Comparison of ENCODE assay signal across 13 mouse cellular contexts in the genomic region with DNA sequence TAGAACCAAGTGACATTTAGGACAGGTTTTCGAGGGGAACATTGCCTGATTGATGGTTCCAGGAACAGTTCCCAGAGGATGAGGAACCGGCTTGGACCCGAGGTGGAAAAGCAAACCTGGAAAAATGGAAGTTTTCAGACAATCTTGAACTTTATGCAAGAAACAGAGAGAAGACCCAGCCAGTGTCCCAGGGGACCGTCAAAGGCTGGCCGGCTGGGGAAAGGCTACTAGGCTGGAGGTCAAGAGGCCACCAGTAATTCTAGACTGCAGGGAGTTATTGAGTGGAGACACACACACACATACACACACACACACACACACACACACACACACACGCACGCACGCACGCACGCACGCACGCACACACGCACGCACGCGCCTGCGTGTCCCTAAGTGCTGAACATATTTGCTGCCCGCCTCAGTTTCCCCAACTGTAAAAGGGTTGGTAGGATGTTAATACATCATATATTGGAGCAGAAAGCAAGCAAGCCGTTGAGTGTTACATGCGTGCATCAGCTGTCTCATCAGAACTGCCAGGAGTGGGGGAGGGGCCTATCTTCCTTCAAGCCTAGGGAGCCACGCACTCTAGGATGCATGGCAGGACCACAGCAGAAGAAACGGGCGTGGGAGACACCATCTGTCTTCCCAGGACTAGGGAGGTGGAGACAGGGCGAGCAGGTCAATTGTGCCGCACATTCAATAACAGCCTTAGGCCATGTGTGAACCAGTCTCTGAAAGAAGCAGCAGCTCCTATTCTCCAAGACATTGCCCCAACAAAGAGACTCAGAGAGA. TPM values are rescaled to one million over a fixed set of nuclear protein-coding genes. Genes with fewer than 3 reads are reported as not detected.
DNase-seq lines count a peak whose midpoint lies in the region; ATAC-seq and TF ChIP-seq lines count a peak whose summit lies in the region.
"Had no signal": no experiment of that assay in that cellular context is flagged by ENCODE, and none has a peak within 500 bp of the region (broad histone marks: within the 10 kb centered on the region; RNA-seq: fewer than 3 reads in every experiment).

No protein-coding gene starts in this region.

- peak; percentile 49 for ATAC-seq in forebrain, embryonic 16.5 days
- no peak for ATAC-seq in neural tube, embryonic 13.5 days (ENCODE audit: low read depth)
- ATAC-seq in intestine, postnatal 0 days, result no peak

- no peaks in the 10 kb centered on the region for H3K27me3 ChIP-seq in forebrain, embryonic 16.5 days (replicated peaks; ENCODE audit: control insufficient read depth, insufficient read depth, low read length)
- no peaks in the 10 kb centered on the region for H3K27me3 ChIP-seq in neural tube, embryonic 13.5 days
- no peaks in the 10 kb centered on the region for H3K27me3 ChIP-seq in intestine, postnatal 0 days (replicated peaks; ENCODE audit: control insufficient read depth, insufficient read depth, low read length)
- H3K27me3 ChIP-seq: heart, embryonic 13.5 days had no signal

- peaks cover 11% of the 10 kb centered on the region for H3K4me1 ChIP-seq in forebrain, embryonic 16.5 days (replicated peaks; ENCODE audit: control insufficient read depth, insufficient read depth, low read length)
- H3K4me1 ChIP-seq in neural tube, embryonic 13.5 days (replicated peaks), result peaks cover 14% of the 10 kb centered on the region
- no peaks in the 10 kb centered on the region for H3K4me1 ChIP-seq in intestine, postnatal 0 days (replicated peaks; ENCODE audit: control insufficient read depth, insufficient read depth, low read length)

- H3K9me3 ChIP-seq in forebrain, embryonic 16.5 days (ENCODE audit: control insufficient read depth, low read length), result no peaks in the 10 kb centered on the region
- no peaks in the 10 kb centered on the region for H3K9me3 ChIP-seq in neural tube, embryonic 13.5 days
- H3K9me3 ChIP-seq in intestine, postnatal 0 days (ENCODE audit: control insufficient read depth), result no peaks in the 10 kb centered on the region
- H3K9me3 ChIP-seq: G1E; heart, embryonic 13.5 days had no signal

- peak overlapping the region; percentile 20 for H3K4me2 ChIP-seq in forebrain, embryonic 16.5 days (ENCODE audit: low read length)
- H3K4me2 ChIP-seq in neural tube, embryonic 13.5 days, result 0 out of 2 replicates have a peak overlapping the region, but pooled peaks have one; percentile 16
- H3K4me2 ChIP-seq in intestine, postnatal 0 days (replicated peaks; ENCODE audit: low read depth), result no peak overlapping the region
- H3K4me2 ChIP-seq: heart, embryonic 13.5 days had no signal

- 67% methylated on average over 23 of the region's 25 CpGs for WGBS in forebrain, embryonic 16.5 days
- 60% methylated on average over 25 of the region's 25 CpGs for WGBS in neural tube, embryonic 13.5 days
- WGBS in intestine, postnatal 0 days, result 71% methylated on average over 25 of the region's 25 CpGs

- peak; percentile 47 to 58 for DNase-seq in kidney, postnatal 4 days
- DNase-seq in kidney, adult 8-10 months, result no peak
- DNase-seq in adipocyte (ENCODE audit: low spot score), result peak; percentile 59
- no peak for DNase-seq in gastrocnemius, postnatal 36 days
- DNase-seq in spleen, postnatal 36 days (ENCODE audit: low spot score in 2 of 2), result no peak
- DNase-seq: kidney, postnatal 14 days had no signal

- H3K36me3 ChIP-seq in forebrain, embryonic 16.5 days (ENCODE audit: control insufficient read depth, insufficient read depth), result no peaks in the 10 kb centered on the region
- peaks cover 8% of the 10 kb centered on the region for H3K36me3 ChIP-seq in neural tube, embryonic 13.5 days
- no peaks in the 10 kb centered on the region for H3K36me3 ChIP-seq in intestine, postnatal 0 days (ENCODE audit: control insufficient read depth, insufficient read depth)
- H3K36me3 ChIP-seq: G1E had no signal

- intact Hi-C loops in gastrocnemius, postnatal 36 days (cut with DNase I), result no loop called here

- no peak overlapping the region for H3K9ac ChIP-seq in forebrain, embryonic 16.5 days (replicated peaks; ENCODE audit: low read depth, low read length)
- peak overlapping the region; percentile 34; the same call in 1 of the 2 replicates for H3K9ac ChIP-seq in neural tube, embryonic 13.5 days
- no peak overlapping the region for H3K9ac ChIP-seq in intestine, postnatal 0 days (ENCODE audit: low read depth, low read length)
- H3K9ac ChIP-seq: heart, embryonic 13.5 days; liver, embryonic 14.5 days had no signal

- no peak overlapping the region for H3K27ac ChIP-seq in forebrain, embryonic 16.5 days (ENCODE audit: low read length)
- H3K27ac ChIP-seq in neural tube, embryonic 13.5 days (replicated peaks), result 0 out of 2 replicates have a peak overlapping the region, but pooled peaks have one; percentile 18
- H3K27ac ChIP-seq in intestine, postnatal 0 days (ENCODE audit: low read depth, low read length), result no peak overlapping the region
- H3K27ac ChIP-seq: heart, embryonic 13.5 days; liver, embryonic 14.5 days had no signal

- no peak for TF ChIP-seq CTCF in intestine, postnatal 0 days (IDR thresholded peaks at IDR 0.05; ENCODE audit: low read depth)

- no peak overlapping the region for H3K4me3 ChIP-seq in forebrain, embryonic 16.5 days (replicated peaks; ENCODE audit: low read length)
- H3K4me3 ChIP-seq in neural tube, embryonic 13.5 days, result no peak overlapping the region
- H3K4me3 ChIP-seq in intestine, postnatal 0 days (ENCODE audit: low read depth, low read length), result no peak overlapping the region
- H3K4me3 ChIP-seq: heart, embryonic 13.5 days had no signal

RNA-seq across cellular contexts. Expression of a gene that starts 22.9 kb away (rescaled TPM):
- 74.2 and 78.5 TPM in 2 replicates for polyA plus RNA-seq in forebrain, embryonic 16.5 days (2015; fragmentation: Nextera tagmentation; extraction: Ambion mirVana)
- polyA plus RNA-seq in neural tube, embryonic 13.5 days (2015; fragmentation: Nextera tagmentation; extraction: Ambion mirVana), result 60.9 and 64.4 TPM in 2 replicates
- total RNA-seq in gastrocnemius, postnatal 36 days (2021), result 10 to 100 TPM; 56.5 to 58.3 TPM
- polyA plus RNA-seq in intestine, postnatal 0 days (2015; fragmentation: Nextera tagmentation; extraction: Ambion mirVana), result 38.3 and 42.4 TPM in 2 replicates

RNA-seq across cellular contexts. Expression of a gene that starts 32.0 kb away (rescaled TPM):
- 2.6 and 2.8 TPM in 2 replicates for polyA plus RNA-seq in forebrain, embryonic 16.5 days (2015; fragmentation: Nextera tagmentation; extraction: Ambion mirVana)
- 3.0 and 3.8 TPM in 2 replicates for polyA plus RNA-seq in neural tube, embryonic 13.5 days (2015; fragmentation: Nextera tagmentation; extraction: Ambion mirVana)
- under 1 TPM in 1 of 2 experiments, not detected in 1; 0.12 TPM for total RNA-seq in gastrocnemius, postnatal 36 days (2021)
- not detected in 2 replicates for polyA plus RNA-seq in intestine, postnatal 0 days (2015; fragmentation: Nextera tagmentation; extraction: Ambion mirVana)
- polyA plus RNA-seq: G1E; testis, adult 2 months had no signal

RNA-seq across cellular contexts. Expression of a gene that starts 48.8 kb away (rescaled TPM):
- polyA plus RNA-seq in forebrain, embryonic 16.5 days (2015; fragmentation: Nextera tagmentation; extraction: Ambion mirVana), result 47.6 and 51.8 TPM in 2 replicates
- polyA plus RNA-seq in neural tube, embryonic 13.5 days (2015; fragmentation: Nextera tagmentation; extraction: Ambion mirVana), result 55.3 and 56.1 TPM in 2 replicates
- 10 to 100 TPM; 62.0 to 65.7 TPM for total RNA-seq in gastrocnemius, postnatal 36 days (2021)
- polyA plus RNA-seq in intestine, postnatal 0 days (2015; fragmentation: Nextera tagmentation; extraction: Ambion mirVana), result 44.7 and 48.1 TPM in 2 replicates

RNA-seq across cellular contexts. Expression of a gene that starts 50.7 kb away (rescaled TPM):
- polyA plus RNA-seq in forebrain, embryonic 16.5 days (2015; fragmentation: Nextera tagmentation; extraction: Ambion mirVana), result 24.9 and 32.0 TPM in 2 replicates
- polyA plus RNA-seq in neural tube, embryonic 13.5 days (2015; fragmentation: Nextera tagmentation; extraction: Ambion mirVana), result 17.5 and 18.9 TPM in 2 replicates
- total RNA-seq in gastrocnemius, postnatal 36 days (2021), result 10 to 100 TPM; 42.2 to 53.9 TPM
- 2.8 and 3.5 TPM in 2 replicates for polyA plus RNA-seq in intestine, postnatal 0 days (2015; fragmentation: Nextera tagmentation; extraction: Ambion mirVana)

Comparison
In these comparisons a context has a peak if more than half of its experiments do, and no peak if none do; other contexts are left out.
1. DNase-seq: peak in kidney, postnatal 4 days (2 of 2) and adipocyte (single experiment); none in kidney, adult 8-10 months (0 of 2), gastrocnemius, postnatal 36 days (0 of 2) and spleen, postnatal 36 days (0 of 2).